Mouse (Mus musculus): ENCODE measurements around the gene Ccdc88c. TPM values are rescaled to one million over a fixed set of nuclear protein-coding genes. Genes with fewer than 3 reads are reported as not detected.

Gene Ccdc88c
- polyA plus RNA-seq, 1 experiment from 2014 or later: 16.7 TPM

GRCm38 (mm10) chr12:100988324-100989130 is 40.3 kb downstream of the Ccdc88c start:
- peak overlapping the region; percentile 34; the same call in 1 of the 2 replicates for H3K27ac ChIP-seq (replicated peaks; ENCODE audit: low read depth, low read length)
- WGBS: 30% methylated on average over 15 of the region's 15 CpGs
- peaks cover 40% of the 10 kb centered on the region for H3K4me1 ChIP-seq (ENCODE audit: control insufficient read depth, insufficient read depth, low read length)
- no peak overlapping the region for H3K4me2 ChIP-seq (ENCODE audit: low read length)
- H3K9ac ChIP-seq (replicated peaks; ENCODE audit: low read length): no peak overlapping the region; the same call in 1 of the 2 replicates
- no peak overlapping the region for H3K4me3 ChIP-seq (replicated peaks; ENCODE audit: low read depth, low read length)
- no peaks in the 10 kb centered on the region for H3K36me3 ChIP-seq (ENCODE audit: control insufficient read depth, insufficient read depth, low read length)
- no peaks in the 10 kb centered on the region for H3K27me3 ChIP-seq (ENCODE audit: control insufficient read depth, insufficient read depth, low read length)
- no peaks in the 10 kb centered on the region for H3K9me3 ChIP-seq (ENCODE audit: control insufficient read depth, low read length)
- ATAC-seq (ENCODE audit: low FRiP score, low TSS enrichment): no peak
- peak; percentile 47 for DNase-seq

GRCm38 (mm10) chr12:100986423-100986822 is 42.4 kb downstream of the Ccdc88c start:
- 87% methylated on average over 4 of the region's 4 CpGs for WGBS
- no peak overlapping the region for H3K27ac ChIP-seq (replicated peaks; ENCODE audit: low read depth, low read length)
- H3K9me3 ChIP-seq (ENCODE audit: control insufficient read depth, low read length): no peaks in the 10 kb centered on the region
- H3K36me3 ChIP-seq (ENCODE audit: control insufficient read depth, insufficient read depth, low read length): no peaks in the 10 kb centered on the region
- H3K4me1 ChIP-seq (ENCODE audit: control insufficient read depth, insufficient read depth, low read length): peaks cover 44% of the 10 kb centered on the region
- H3K4me3 ChIP-seq (replicated peaks; ENCODE audit: low read depth, low read length): no peak overlapping the region
- ATAC-seq (ENCODE audit: low FRiP score, low TSS enrichment) (peak; percentile 18; the same call in 1 of the 2 replicates), DNase-seq (peak; percentile 35)
- no peak overlapping the region for H3K4me2 ChIP-seq (ENCODE audit: low read length)
- H3K27me3 ChIP-seq (ENCODE audit: control insufficient read depth, insufficient read depth, low read length): no peaks in the 10 kb centered on the region
- no peak overlapping the region for H3K9ac ChIP-seq (replicated peaks; ENCODE audit: low read length)

- peaks cover 46% of the 10 kb centered on the region for H3K4me1 ChIP-seq (ENCODE audit: control insufficient read depth, insufficient read depth, low read length)
- no peak overlapping the region for H3K4me3 ChIP-seq (replicated peaks; ENCODE audit: low read depth, low read length)
- WGBS: 91% methylated on average over 2 of the region's 2 CpGs
- no peaks in the 10 kb centered on the region for H3K36me3 ChIP-seq (ENCODE audit: control insufficient read depth, insufficient read depth, low read length)
- DNase-seq (no peak), ATAC-seq (ENCODE audit: low FRiP score, low TSS enrichment) (no peak)
- no peak overlapping the region for H3K9ac ChIP-seq (replicated peaks; ENCODE audit: low read length)
- no peak overlapping the region for H3K27ac ChIP-seq (replicated peaks; ENCODE audit: low read depth, low read length)
- H3K27me3 ChIP-seq (ENCODE audit: control insufficient read depth, insufficient read depth, low read length): no peaks in the 10 kb centered on the region
- H3K9me3 ChIP-seq (ENCODE audit: control insufficient read depth, low read length): no peaks in the 10 kb centered on the region
- H3K4me2 ChIP-seq (ENCODE audit: low read length): no peak overlapping the region
Observed at GRCm38 (mm10) chr12:100985793-100986157, 43.1 kb downstream of the Ccdc88c start.

- Histone ChIP-seq H3K4me2 (ENCODE audit: low read length) (no peak overlapping the region), H3K9me3 (ENCODE audit: control insufficient read depth, low read length) (no peaks in the 10 kb centered on the region), H3K4me1 (ENCODE audit: control insufficient read depth, insufficient read depth, low read length) (peaks cover 41% of the 10 kb centered on the region), H3K36me3 (ENCODE audit: control insufficient read depth, insufficient read depth, low read length) (no peaks in the 10 kb centered on the region), H3K9ac (replicated peaks; ENCODE audit: low read length) (no peak overlapping the region), H3K27me3 (ENCODE audit: control insufficient read depth, insufficient read depth, low read length) (no peaks in the 10 kb centered on the region), H3K4me3 (replicated peaks; ENCODE audit: low read depth, low read length) (no peak overlapping the region), H3K27ac (replicated peaks; ENCODE audit: low read depth, low read length) (no peak overlapping the region)
- WGBS: 84% methylated on average over 10 of the region's 10 CpGs
- ATAC-seq (ENCODE audit: low FRiP score, low TSS enrichment) (no peak), DNase-seq (no peak)
Observed at GRCm38 (mm10) chr12:100985050-100985792, 43.6 kb downstream of the Ccdc88c start.

GRCm38 (mm10) chr12:100983565-100983964 is 45.3 kb downstream of the Ccdc88c start:
- H3K36me3 ChIP-seq (ENCODE audit: control insufficient read depth, insufficient read depth, low read length): no peaks in the 10 kb centered on the region
- H3K27ac ChIP-seq (replicated peaks; ENCODE audit: low read depth, low read length): peak overlapping the region; percentile 14; the same call in 1 of the 2 replicates
- peaks cover 25% of the 10 kb centered on the region for H3K4me1 ChIP-seq (ENCODE audit: control insufficient read depth, insufficient read depth, low read length)
- H3K4me3 ChIP-seq (replicated peaks; ENCODE audit: low read depth, low read length): no peak overlapping the region
- ATAC-seq (ENCODE audit: low FRiP score, low TSS enrichment) (no peak), DNase-seq (peak; percentile 31)
- H3K9ac ChIP-seq (replicated peaks; ENCODE audit: low read length): no peak overlapping the region
- no peaks in the 10 kb centered on the region for H3K27me3 ChIP-seq (ENCODE audit: control insufficient read depth, insufficient read depth, low read length)
- H3K4me2 ChIP-seq (ENCODE audit: low read length): no peak overlapping the region
- WGBS: 62% methylated on average over 11 of the region's 11 CpGs
- H3K9me3 ChIP-seq (ENCODE audit: control insufficient read depth, low read length): no peaks in the 10 kb centered on the region

GRCm38 (mm10) chr12:100982217-100982616 is 46.6 kb downstream of the Ccdc88c start:
- WGBS: 84% methylated on average over 8 of the region's 8 CpGs
- Histone ChIP-seq H3K36me3 (ENCODE audit: control insufficient read depth, insufficient read depth, low read length) (no peaks in the 10 kb centered on the region), H3K27ac (replicated peaks; ENCODE audit: low read depth, low read length) (no peak overlapping the region), H3K4me2 (ENCODE audit: low read length) (no peak overlapping the region), H3K4me3 (replicated peaks; ENCODE audit: low read depth, low read length) (no peak overlapping the region), H3K9me3 (ENCODE audit: control insufficient read depth, low read length) (no peaks in the 10 kb centered on the region), H3K4me1 (ENCODE audit: control insufficient read depth, insufficient read depth, low read length) (peaks cover 22% of the 10 kb centered on the region), H3K27me3 (ENCODE audit: control insufficient read depth, insufficient read depth, low read length) (no peaks in the 10 kb centered on the region), H3K9ac (replicated peaks; ENCODE audit: low read length) (no peak overlapping the region)
- ATAC-seq (ENCODE audit: low FRiP score, low TSS enrichment) (no peak), DNase-seq (no peak)

- H3K9ac ChIP-seq (replicated peaks; ENCODE audit: low read length): no peak overlapping the region
- no peak overlapping the region for H3K4me2 ChIP-seq (ENCODE audit: low read length)
- peaks cover 22% of the 10 kb centered on the region for H3K4me1 ChIP-seq (ENCODE audit: control insufficient read depth, insufficient read depth, low read length)
- no peaks in the 10 kb centered on the region for H3K36me3 ChIP-seq (ENCODE audit: control insufficient read depth, insufficient read depth, low read length)
- H3K27me3 ChIP-seq (ENCODE audit: control insufficient read depth, insufficient read depth, low read length): no peaks in the 10 kb centered on the region
- no peaks in the 10 kb centered on the region for H3K9me3 ChIP-seq (ENCODE audit: control insufficient read depth, low read length)
- ATAC-seq (ENCODE audit: low FRiP score, low TSS enrichment) (no peak), DNase-seq (no peak)
- WGBS: 65% methylated on average over 9 of the region's 9 CpGs
- H3K4me3 ChIP-seq (replicated peaks; ENCODE audit: low read depth, low read length): no peak overlapping the region
- H3K27ac ChIP-seq (replicated peaks; ENCODE audit: low read depth, low read length): no peak overlapping the region
Observed at GRCm38 (mm10) chr12:100980551-100981008, 48.3 kb downstream of the Ccdc88c start.

GRCm38 (mm10) chr12:100979616-100980015 is 49.2 kb downstream of the Ccdc88c start:
- Histone ChIP-seq H3K9ac (replicated peaks; ENCODE audit: low read length) (no peak overlapping the region), H3K27ac (replicated peaks; ENCODE audit: low read depth, low read length) (no peak overlapping the region), H3K9me3 (ENCODE audit: control insufficient read depth, low read length) (no peaks in the 10 kb centered on the region), H3K4me1 (ENCODE audit: control insufficient read depth, insufficient read depth, low read length) (peaks cover 22% of the 10 kb centered on the region), H3K27me3 (ENCODE audit: control insufficient read depth, insufficient read depth, low read length) (no peaks in the 10 kb centered on the region), H3K36me3 (ENCODE audit: control insufficient read depth, insufficient read depth, low read length) (no peaks in the 10 kb centered on the region), H3K4me2 (ENCODE audit: low read length) (no peak overlapping the region), H3K4me3 (replicated peaks; ENCODE audit: low read depth, low read length) (no peak overlapping the region)
- no peak for DNase-seq
- 86% methylated on average over 5 of the region's 5 CpGs for WGBS
- no peak for ATAC-seq (ENCODE audit: low FRiP score, low TSS enrichment)

Measured in midbrain, embryonic 14.5 days (tissue).